Mouse (Mus musculus) megakaryocyte, embryonic 14.5 days (primary cell): Measurements from ENCODE around the gene Def8. TPM values are rescaled to one million over a fixed set of nuclear protein-coding genes. Genes with fewer than 3 reads are reported as not detected.
A peak's percentile ranks its signal among the peaks of the same experiment; 100 is the strongest.
"Not testable (repeated sequence)": the region's sequence is repeated elsewhere in the genome, so short reads cannot be mapped to it uniquely, and the experiment has no call there.

ENCODE experiments used
- H3K27me3 ChIP-seq: replicated peaks from 2 replicates; pipeline ENCODE3; 2012; ENCODE audit warnings: inconsistent platforms
- H3K36me3 ChIP-seq: replicated peaks from 2 replicates; pipeline ENCODE3; 2012; ENCODE audit warnings: low read length, inconsistent platforms, mixed read lengths
- H3K4me1 ChIP-seq: 2 replicates; pipeline ENCODE4 v1.6.1; 2012; ENCODE audit warnings: inconsistent platforms
- H3K4me3 ChIP-seq: replicated peaks from 2 replicates; pipeline ENCODE3; 2012; ENCODE audit warnings: moderate library complexity, mild to moderate bottlenecking, inconsistent platforms
- H3K9me3 ChIP-seq: 2 replicates; pipeline ENCODE4 v1.6.1; 2012; ENCODE audit warnings: inconsistent platforms
- FLI1 ChIP-seq: IDR thresholded peaks from 2 replicates; pipeline ENCODE4 v1.6.1; 2012; ENCODE audit warnings: low read length, inconsistent platforms, mixed read lengths
- GATA1 ChIP-seq: IDR thresholded peaks from 3 replicates; pipeline ENCODE4 v1.6.1; 2012; ENCODE audit warnings: mixed read lengths, low read length, inconsistent platforms, borderline replicate concordance
- polyA plus RNA-seq: library from polyadenylated mRNA; stranded (reverse); fragments of >175 nt; gene quantifications from 2 replicates; pipeline ENCODE4 v1.2.3, GENCODE M21; 2012; ENCODE audit warnings: low replicate concordance; ENCODE audit not compliant: insufficient read depth

The Def8 gene
- polyA plus RNA-seq, 1 experiment, result 20.7 TPM

DNA sequence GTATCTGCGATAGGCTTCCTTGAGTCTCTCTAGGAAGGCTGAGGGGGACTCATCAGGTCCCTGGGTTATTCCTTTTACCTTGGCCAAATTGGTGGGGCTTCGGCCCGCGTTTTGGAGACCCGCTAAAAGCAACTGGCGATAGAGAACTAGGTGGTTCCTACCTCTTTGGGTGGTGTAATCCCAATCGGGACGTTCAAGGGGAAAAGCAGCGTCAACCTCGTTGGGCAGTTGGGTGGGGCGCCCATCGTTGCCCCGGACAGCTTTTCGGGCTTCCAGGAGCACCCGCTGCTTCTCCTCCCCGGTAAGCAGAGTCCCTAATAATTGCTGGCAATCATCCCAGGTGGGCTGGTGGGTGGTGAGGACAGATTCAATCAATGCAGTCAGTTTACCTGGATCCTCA is 9.1 kb downstream of the Def8 start:
- Histone ChIP-seq H3K9me3 (peaks cover 62% of the 10 kb centered on the region), H3K4me3 (no peak overlapping the region), H3K36me3 (peaks cover 10% of the 10 kb centered on the region), H3K27me3 (peaks cover 9% of the 10 kb centered on the region), H3K4me1 (no peaks in the 10 kb centered on the region)
- TF ChIP-seq GATA1, result no peak
- TF ChIP-seq FLI1, result no peak

DNA sequence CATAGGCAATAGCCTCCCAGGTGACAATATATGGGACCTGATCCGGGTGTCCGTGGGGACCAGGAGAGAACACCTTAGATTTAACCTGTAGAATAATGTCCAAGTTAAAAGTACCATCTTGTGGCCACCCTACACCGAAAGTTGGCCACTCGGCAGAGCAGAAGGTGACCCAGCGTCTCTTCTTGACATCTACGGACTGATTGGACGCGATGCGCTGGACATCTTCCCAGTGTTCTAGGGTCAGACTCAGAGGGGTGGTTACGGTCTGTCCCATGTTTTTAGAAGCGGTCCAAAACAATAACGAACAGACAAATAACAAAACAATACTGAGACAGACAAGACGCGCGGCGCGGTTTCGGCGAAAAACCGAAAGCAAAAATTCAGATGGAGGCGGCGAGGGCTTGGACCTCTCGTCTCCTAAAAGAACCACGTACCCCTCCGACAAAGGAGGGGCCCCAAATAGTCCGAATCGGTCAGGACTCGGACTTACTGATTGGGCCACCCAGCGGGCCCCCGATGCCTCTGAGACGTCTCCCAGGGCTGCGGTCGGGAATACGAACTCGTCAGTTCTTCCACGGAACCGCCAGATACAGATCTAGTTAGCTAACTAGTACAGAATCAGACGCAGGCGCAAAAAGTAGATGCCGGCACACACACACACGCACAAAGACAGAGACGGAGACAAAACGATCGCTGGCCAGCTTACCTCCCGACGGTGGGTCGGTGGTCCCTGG is 10.1 kb downstream of the Def8 start:
- not testable (repeated sequence) for H3K36me3 ChIP-seq, H3K4me1 ChIP-seq, H3K4me3 ChIP-seq
- H3K27me3 ChIP-seq, result peaks cover 11% of the 10 kb centered on the region
- H3K9me3 ChIP-seq, result peaks cover 59% of the 10 kb centered on the region

DNA sequence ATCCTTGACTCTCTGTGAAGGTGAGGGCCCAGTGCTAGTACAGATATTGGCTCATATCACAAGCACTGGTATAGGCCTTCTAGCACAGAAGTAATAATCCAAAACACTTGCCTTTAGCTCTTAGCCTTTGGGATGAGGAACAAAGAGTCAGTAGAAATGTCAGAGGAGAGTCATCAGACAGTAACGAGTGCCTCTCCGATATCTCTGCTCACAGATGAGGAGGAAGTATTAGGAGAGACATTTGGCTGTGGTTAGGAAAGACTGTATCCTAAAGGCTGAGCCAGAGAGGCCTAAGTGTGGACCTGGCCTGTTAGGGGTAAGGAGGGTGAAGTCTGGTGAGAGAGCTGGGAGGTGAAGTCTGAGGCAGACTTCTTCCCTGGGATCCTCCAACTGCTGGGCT is 18.5 kb downstream of the Def8 start:
- Histone ChIP-seq H3K4me1 (peaks cover 51% of the 10 kb centered on the region), H3K4me3 (peak overlapping the region; percentile 97), H3K36me3 (peaks cover 17% of the 10 kb centered on the region)

DNA sequence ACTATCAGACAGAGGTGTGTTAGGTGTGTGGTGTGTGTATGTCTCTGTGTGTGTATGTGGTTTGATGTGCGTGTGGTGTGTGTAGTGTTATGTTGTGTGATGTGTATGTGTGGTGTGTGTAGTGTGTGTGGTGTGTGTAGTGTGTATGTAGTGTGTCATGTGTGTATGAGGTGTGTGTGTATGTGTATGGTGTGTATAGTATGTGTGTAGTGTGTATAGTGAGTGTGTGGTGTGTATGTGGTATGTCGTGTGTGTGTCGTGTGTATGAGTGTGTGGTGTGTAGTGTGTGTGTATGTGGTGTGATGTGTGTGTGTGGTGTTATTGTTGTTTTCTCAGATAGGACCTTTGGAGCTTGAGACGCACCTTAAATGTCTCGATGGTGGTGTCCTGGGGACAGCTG is 19.0 kb downstream of the Def8 start:
- TF ChIP-seq GATA1 (no peak; the same call in 2 of the 3 replicates), FLI1 (no peak)
- H3K36me3 ChIP-seq, result peaks cover 22% of the 10 kb centered on the region
- H3K9me3 ChIP-seq, result peaks cover 11% of the 10 kb centered on the region
- H3K4me3 ChIP-seq, result peak overlapping the region; percentile 97
- peaks cover 3% of the 10 kb centered on the region for H3K27me3 ChIP-seq
- H3K4me1 ChIP-seq, result peaks cover 56% of the 10 kb centered on the region

More for the DNA sequence above, 18.5 kb downstream of the Def8 start:
- TF ChIP-seq GATA1, result no peak
- peaks cover 14% of the 10 kb centered on the region for H3K9me3 ChIP-seq
- peaks cover 3% of the 10 kb centered on the region for H3K27me3 ChIP-seq

DNA sequence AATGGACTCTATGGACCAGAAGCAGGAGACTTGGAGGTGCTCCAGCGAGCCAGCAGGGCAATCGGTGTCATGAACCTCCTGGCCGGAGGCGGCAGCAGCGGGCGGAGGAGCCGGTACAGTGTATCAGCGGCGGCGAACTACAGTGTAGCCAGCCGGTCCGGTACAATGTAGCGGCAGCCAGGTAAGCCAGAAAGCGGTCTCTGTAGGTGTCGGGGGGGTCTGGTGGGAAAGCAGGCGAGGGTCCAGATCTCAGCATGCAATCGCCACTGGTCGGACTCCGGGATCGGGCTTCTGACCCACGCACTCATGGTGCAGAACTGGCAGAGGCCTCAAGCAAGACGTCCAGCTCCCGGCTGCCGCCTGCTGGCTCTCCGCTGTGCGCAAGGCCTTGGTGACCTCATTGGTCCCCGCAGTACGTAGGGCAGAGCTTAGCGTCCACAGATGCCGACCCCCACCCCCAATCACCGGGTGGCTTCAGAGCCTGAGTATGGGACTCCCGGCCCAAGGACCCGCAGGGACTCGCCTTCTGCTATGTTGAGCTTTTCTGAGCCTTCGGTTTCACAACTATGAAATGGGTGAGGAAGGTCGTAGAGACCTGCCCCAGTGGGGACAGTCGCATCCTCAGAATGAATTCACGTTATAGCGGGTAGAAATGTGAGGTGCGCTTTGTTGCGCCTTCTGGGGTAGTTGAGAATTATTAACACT is 19.7 kb downstream of the Def8 start:
- Histone ChIP-seq H3K9me3 (peaks cover 5% of the 10 kb centered on the region), H3K4me1 (peaks cover 63% of the 10 kb centered on the region), H3K4me3 (peak overlapping the region; percentile 97), H3K36me3 (peaks cover 27% of the 10 kb centered on the region), H3K27me3 (peaks cover under 1% of the 10 kb centered on the region)
- TF ChIP-seq GATA1, result no peak
- TF ChIP-seq FLI1, result no peak

DNA sequence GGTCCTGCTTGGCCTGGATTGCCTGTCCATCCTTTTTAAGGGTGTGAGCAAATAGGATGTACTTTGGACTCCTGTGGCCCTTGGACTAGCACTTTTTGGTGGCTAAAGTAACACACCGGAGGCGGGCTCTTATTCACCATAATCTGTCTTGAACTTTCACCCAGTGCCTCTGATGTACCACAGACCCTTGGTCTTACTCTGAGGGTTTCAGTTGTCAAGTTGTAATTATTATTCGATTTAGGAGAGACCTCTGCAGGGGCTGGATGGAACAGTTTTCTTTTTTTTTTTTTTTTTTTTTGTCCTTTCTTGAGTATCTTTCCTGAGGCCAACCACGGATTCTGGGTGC is 20.2 kb downstream of the Def8 start:
- Histone ChIP-seq H3K36me3 (peaks cover 32% of the 10 kb centered on the region), H3K4me3 (peak overlapping the region; percentile 97), H3K9me3 (peaks cover 4% of the 10 kb centered on the region; the same call in 1 of the 2 replicates), H3K27me3 (no peaks in the 10 kb centered on the region), H3K4me1 (peaks cover 68% of the 10 kb centered on the region)
- TF ChIP-seq FLI1, result no peak
- TF ChIP-seq GATA1, result no peak

DNA sequence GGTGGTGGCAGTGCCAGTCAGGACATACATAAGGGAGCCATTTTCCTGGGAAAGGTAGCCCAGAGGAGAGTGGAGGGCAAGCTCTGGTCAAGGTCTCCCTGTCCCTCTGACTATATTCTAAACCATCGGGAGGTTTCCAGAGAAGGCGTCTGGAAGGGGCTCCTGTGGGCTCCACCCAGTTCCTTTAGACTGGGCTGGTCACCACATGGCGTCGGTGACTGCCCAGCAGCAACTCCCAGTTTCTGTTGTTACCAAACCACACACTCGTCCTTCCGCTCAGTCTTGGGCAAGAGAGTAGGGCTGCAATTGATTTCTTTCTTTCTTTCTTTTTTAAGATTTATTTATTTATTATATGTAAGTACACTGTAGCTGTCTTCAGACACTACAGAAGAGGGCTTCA is 20.8 kb downstream of the Def8 start:
- H3K27me3 ChIP-seq, result no peaks in the 10 kb centered on the region
- H3K4me1 ChIP-seq, result peaks cover 74% of the 10 kb centered on the region
- TF ChIP-seq GATA1 (no peak), FLI1 (no peak)
- H3K4me3 ChIP-seq, result peak overlapping the region; percentile 97
- H3K9me3 ChIP-seq, result peaks cover 4% of the 10 kb centered on the region; the same call in 1 of the 2 replicates
- H3K36me3 ChIP-seq, result peaks cover 38% of the 10 kb centered on the region

DNA sequence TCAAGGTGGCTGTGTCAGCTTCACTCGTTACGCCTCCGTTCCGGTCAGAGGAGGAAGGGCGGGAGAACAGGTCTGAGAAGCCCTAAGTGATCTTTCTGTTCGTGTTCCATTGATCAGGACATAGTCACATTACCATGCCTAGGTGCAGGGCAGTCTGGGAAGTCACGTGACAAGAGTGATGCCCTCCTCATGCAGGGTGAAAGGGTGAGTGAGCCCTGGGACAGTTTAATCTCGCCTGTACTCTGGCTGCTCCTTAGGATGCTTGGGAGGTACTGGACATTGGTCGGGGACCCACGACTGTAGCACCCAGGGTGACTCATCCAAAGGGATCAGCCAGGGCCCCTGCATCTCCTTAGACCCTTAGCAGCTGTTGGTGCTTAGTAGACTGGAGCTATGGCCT is 22.7 kb downstream of the Def8 start:
- Histone ChIP-seq H3K4me3 (peak overlapping the region; percentile 17), H3K4me1 (peaks cover 87% of the 10 kb centered on the region), H3K9me3 (no peaks in the 10 kb centered on the region), H3K27me3 (no peaks in the 10 kb centered on the region), H3K36me3 (peaks cover 49% of the 10 kb centered on the region)
- TF ChIP-seq FLI1 (no peak), GATA1 (no peak)

DNA sequence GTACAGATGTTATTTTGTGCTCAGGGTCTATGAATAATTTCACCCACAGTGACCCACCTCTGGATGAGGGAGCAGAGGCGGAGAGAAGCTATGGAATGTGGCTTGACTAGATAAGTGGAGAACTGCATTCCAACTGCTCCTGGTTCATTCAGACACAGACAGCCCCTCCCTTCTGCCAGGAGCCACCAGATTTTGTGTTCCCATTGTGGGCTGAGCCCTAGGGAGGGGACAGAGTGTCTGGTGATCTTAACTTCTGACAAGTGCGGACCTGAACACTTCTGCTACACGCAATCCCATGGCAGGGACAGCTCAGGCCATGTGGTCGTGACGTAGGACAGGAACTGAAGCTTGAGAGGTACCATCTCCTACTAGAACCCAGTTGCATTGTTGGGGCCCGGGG is 23.5 kb downstream of the Def8 start:
- H3K4me1 ChIP-seq, result peaks cover 87% of the 10 kb centered on the region
- H3K27me3 ChIP-seq, result no peaks in the 10 kb centered on the region
- H3K4me3 ChIP-seq, result no peak overlapping the region
- TF ChIP-seq FLI1, result no peak
- TF ChIP-seq GATA1, result no peak
- no peaks in the 10 kb centered on the region for H3K9me3 ChIP-seq
- H3K36me3 ChIP-seq, result peaks cover 55% of the 10 kb centered on the region

DNA sequence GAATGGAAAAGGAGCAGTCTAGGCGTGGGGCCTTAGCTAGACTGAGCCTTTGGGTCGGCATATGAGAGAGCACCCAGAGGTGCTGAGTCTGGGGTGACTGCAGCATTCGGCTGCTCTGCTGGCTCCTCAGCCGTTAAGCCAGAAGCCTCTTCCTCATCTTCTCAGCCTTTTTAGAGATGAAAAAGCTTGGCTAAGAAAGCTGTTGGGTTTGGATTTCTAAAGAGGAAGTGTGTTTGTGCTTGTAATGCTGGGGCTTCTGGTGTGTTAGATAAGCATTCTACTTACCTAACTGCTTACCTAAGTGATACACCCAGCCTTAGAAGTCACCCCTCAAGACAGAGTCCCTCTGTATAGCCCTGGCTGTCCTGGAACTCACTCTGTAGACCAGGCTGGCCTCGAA is 27.5 kb downstream of the Def8 start:
- Histone ChIP-seq H3K27me3 (no peaks in the 10 kb centered on the region), H3K4me3 (peak overlapping the region; percentile 42), H3K36me3 (peaks cover 85% of the 10 kb centered on the region), H3K9me3 (no peaks in the 10 kb centered on the region), H3K4me1 (peaks cover 97% of the 10 kb centered on the region)
- TF ChIP-seq FLI1 (no peak), GATA1 (no peak)

DNA sequence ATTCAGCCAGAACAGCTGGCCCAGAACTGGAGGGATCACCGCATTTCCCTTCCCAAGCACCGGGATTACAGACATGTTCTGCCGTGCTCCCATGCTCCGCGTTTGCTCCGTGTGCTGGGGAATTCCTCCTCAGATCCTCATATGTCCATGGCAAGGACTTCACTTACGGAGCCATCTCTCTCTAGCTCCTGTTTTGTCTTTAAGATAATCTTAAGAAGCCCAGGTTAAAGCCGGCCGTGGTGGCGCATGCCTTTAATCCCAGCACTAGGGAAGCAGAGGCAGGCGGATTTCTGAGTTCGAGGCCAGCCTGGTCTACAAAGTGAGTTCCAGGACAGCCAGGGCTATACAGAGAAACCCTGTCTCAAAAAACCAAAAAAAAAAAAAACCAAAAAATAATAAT is 28.4 kb downstream of the Def8 start:
- not testable (repeated sequence) for H3K4me3 ChIP-seq, H3K27me3 ChIP-seq, H3K9me3 ChIP-seq
- Histone ChIP-seq H3K36me3 (peaks cover 85% of the 10 kb centered on the region), H3K4me1 (peaks cover 96% of the 10 kb centered on the region)
